Mouse (Mus musculus): ENCODE data around the gene Serinc1. TPM values are rescaled to one million over a fixed set of nuclear protein-coding genes. Genes with fewer than 3 reads are reported as not detected.
A peak's percentile ranks its signal among the peaks of the same experiment; 100 is the strongest.
"Not testable (repeated sequence)": the region's sequence is repeated elsewhere in the genome, so short reads cannot be mapped to it uniquely, and the experiment has no call there.

Gene Serinc1
- polyA plus RNA-seq, 1 experiment from 2014 or later = 105 TPM

DNA sequence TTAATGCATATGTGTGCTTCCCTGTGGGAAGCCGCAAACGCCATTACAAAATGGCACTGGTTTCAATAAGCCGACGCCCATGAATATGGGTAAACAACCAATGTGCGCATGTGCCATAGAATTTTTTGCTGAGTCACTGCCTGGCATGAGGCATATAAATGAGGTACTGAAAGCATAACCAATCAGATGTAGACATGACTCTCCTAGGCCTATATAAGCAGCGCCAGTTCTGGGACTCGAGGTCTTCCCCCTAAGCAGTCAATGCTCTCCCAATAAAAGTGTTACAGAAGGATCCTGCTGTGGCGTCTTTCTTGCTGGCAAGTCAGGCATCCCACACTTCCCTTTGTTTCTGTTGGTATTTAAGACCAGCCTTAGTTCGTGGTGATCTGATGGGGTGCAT is 11.6 kb upstream of the Serinc1 start:
- not testable (repeated sequence) for H3K27ac ChIP-seq (ENCODE audit: low read length); H3K9ac ChIP-seq (ENCODE audit: low read depth, low read length); ATAC-seq; H3K4me2 ChIP-seq (ENCODE audit: low read depth, low read length); H3K9me3 ChIP-seq (ENCODE audit: control insufficient read depth, low read length); H3K27me3 ChIP-seq (replicated peaks; ENCODE audit: control insufficient read depth, insufficient read depth, low read length); H3K4me1 ChIP-seq (ENCODE audit: control insufficient read depth, insufficient read depth, low read length); H3K36me3 ChIP-seq (ENCODE audit: control insufficient read depth, insufficient read depth, low read length); H3K4me3 ChIP-seq (ENCODE audit: low read length)
- WGBS = 88% methylated on average over 9 of the region's 9 CpGs

DNA sequence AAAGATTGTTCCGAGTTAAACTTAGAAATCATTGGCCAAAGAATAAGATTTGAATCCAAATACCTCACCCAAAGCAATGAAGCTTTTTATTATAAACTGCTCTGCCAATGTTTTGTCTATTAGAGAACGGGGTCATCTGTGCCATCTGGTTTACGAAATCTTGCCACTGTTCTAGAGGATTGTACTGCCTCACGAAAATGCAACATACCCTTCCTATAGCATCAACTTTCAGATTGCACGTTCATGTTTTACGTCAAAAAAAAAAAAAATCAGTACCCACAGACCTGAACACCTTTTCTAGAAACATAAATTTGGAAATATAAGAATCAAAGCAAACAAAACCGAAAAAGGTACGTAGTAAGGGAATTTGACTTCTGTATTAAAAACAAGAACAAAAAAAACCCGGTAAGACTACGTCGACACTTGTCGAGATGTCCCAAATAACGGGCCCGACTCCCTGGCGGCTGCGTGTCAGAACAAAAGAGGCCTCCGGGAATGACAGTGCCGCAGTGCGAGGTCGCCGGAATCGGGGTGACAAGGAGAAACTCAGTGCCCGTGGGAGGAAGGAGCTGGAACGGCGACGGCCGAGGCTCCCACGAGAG is 613 bp downstream of the Serinc1 start:
- Histone ChIP-seq H3K4me3 (ENCODE audit: low read length) (peak overlapping the region; percentile 94), H3K4me2 (ENCODE audit: low read depth, low read length) (peak overlapping the region; percentile 56), H3K9me3 (ENCODE audit: control insufficient read depth, low read length) (no peaks in the 10 kb centered on the region), H3K4me1 (ENCODE audit: control insufficient read depth, insufficient read depth, low read length) (peaks cover 5% of the 10 kb centered on the region; the same call in 1 of the 2 replicates), H3K9ac (ENCODE audit: low read depth, low read length) (peak overlapping the region; percentile 94), H3K27ac (ENCODE audit: low read length) (peak overlapping the region; percentile 93), H3K27me3 (replicated peaks; ENCODE audit: control insufficient read depth, insufficient read depth, low read length) (no peaks in the 10 kb centered on the region), H3K36me3 (ENCODE audit: control insufficient read depth, insufficient read depth, low read length) (no peaks in the 10 kb centered on the region)
- no peak for ATAC-seq
- WGBS = 2% methylated on average over 28 of the region's 28 CpGs

DNA sequence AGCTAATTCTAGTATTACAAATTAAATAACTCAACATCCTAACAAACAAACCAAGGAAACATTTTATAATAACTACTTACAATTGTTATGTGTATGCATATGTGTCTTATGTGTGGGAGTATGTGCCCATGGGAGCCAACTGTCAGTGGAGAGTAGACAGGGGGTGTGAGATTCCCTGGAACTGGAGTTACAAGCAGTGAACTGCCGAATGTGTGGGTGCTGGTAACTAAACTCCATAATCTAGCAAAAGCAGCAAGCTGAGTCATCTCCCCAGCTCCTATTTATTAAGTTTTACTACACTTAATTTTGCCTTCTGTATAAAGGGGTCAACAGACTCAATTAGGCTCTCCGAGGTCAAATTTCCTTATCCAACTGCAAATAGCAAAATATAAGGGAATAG is 1.3 kb downstream of the Serinc1 start:
- no peaks in the 10 kb centered on the region; the same call in 1 of the 2 replicates for H3K36me3 ChIP-seq (ENCODE audit: control insufficient read depth, insufficient read depth, low read length)
- peak overlapping the region; percentile 94 for H3K4me3 ChIP-seq (ENCODE audit: low read length)
- no peaks in the 10 kb centered on the region for H3K9me3 ChIP-seq (ENCODE audit: control insufficient read depth, low read length)
- no peaks in the 10 kb centered on the region for H3K27me3 ChIP-seq (replicated peaks; ENCODE audit: control insufficient read depth, insufficient read depth, low read length)
- 61% methylated on average over 2 of the region's 2 CpGs for WGBS
- peaks cover 5% of the 10 kb centered on the region; the same call in 1 of the 2 replicates for H3K4me1 ChIP-seq (ENCODE audit: control insufficient read depth, insufficient read depth, low read length)
- H3K9ac ChIP-seq (ENCODE audit: low read depth, low read length) = peak overlapping the region; percentile 37; the same call in 1 of the 2 replicates
- no peak for ATAC-seq
- peak overlapping the region; percentile 56 for H3K4me2 ChIP-seq (ENCODE audit: low read depth, low read length)
- H3K27ac ChIP-seq (ENCODE audit: low read length) = no peak overlapping the region

DNA sequence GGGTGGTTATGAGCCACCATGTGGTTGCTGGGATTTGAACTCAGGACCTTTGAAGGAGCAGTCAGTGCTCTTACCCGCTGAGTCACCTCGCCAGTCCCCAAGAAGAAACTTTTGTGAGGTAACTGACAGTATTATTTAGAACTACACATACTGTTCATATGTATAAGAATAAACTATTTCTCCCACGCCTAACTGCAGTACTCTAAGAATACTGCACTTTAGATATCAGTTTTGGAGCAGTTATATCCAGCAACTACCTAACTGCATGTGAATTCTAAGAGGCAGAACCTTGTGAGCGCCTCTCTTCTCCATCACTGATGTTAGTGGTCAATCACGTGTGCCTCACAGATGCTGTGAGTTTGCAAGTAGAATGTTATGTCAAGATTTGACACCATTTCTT is 5.9 kb downstream of the Serinc1 start:
- ATAC-seq = no peak
- Histone ChIP-seq H3K36me3 (ENCODE audit: control insufficient read depth, insufficient read depth, low read length) (peaks cover 11% of the 10 kb centered on the region), H3K9ac (ENCODE audit: low read depth, low read length) (no peak overlapping the region), H3K4me3 (ENCODE audit: low read length) (no peak overlapping the region), H3K27ac (ENCODE audit: low read length) (no peak overlapping the region), H3K27me3 (replicated peaks; ENCODE audit: control insufficient read depth, insufficient read depth, low read length) (no peaks in the 10 kb centered on the region), H3K9me3 (ENCODE audit: control insufficient read depth, low read length) (no peaks in the 10 kb centered on the region), H3K4me1 (ENCODE audit: control insufficient read depth, insufficient read depth, low read length) (peaks cover 5% of the 10 kb centered on the region; the same call in 1 of the 2 replicates), H3K4me2 (ENCODE audit: low read depth, low read length) (no peak overlapping the region)
- 92% methylated on average over 5 of the region's 5 CpGs for WGBS

DNA sequence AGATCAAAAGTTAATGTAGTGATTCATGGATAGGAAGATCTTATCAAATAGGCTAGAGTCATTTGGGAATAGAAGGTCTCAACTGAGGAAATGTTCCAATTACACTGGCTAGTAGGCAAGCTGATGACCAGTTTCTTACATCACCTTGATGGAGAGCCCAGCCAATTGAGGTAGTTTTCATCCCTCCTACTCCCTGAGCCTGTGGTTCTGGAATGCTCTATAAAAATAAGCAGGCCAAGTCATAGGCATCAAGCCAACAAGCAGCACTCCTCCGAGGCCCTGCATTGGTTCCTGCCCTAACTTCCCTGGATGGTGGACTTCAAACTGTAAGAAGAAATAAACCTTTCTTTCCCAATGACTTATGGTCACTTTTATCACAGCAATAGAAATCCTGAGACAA is 17.1 kb downstream of the Serinc1 start:
- no peak for ATAC-seq
- no peak overlapping the region for H3K4me2 ChIP-seq (ENCODE audit: low read depth, low read length)
- H3K27me3 ChIP-seq (replicated peaks; ENCODE audit: control insufficient read depth, insufficient read depth, low read length) = no peaks in the 10 kb centered on the region
- no peak overlapping the region for H3K27ac ChIP-seq (ENCODE audit: low read length)
- WGBS = 73% methylated on average over 1 of the region's 1 CpGs
- no peaks in the 10 kb centered on the region for H3K4me1 ChIP-seq (ENCODE audit: control insufficient read depth, insufficient read depth, low read length)
- H3K4me3 ChIP-seq (ENCODE audit: low read length) = no peak overlapping the region
- H3K9me3 ChIP-seq (ENCODE audit: control insufficient read depth, low read length) = no peaks in the 10 kb centered on the region
- H3K9ac ChIP-seq (ENCODE audit: low read depth, low read length) = no peak overlapping the region
- peaks cover 17% of the 10 kb centered on the region for H3K36me3 ChIP-seq (ENCODE audit: control insufficient read depth, insufficient read depth, low read length)

DNA sequence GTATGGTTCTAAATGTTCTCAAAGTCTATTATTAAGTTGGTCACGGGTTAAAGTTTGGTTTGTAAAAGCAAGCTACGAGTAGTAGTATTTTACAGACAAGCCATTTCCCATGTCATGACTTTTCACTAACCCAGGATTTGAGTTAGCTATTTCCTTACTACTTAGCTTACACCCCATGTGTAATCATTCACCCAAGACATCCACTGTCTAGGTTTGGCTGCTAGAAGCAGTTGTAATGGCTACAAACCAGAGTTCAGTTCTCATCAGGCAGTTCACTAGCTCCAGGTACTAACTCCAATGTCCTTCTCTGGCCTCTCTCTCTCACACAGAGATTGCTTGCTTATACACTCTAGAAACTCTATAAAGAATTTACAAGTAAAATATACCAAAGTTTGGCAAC is 17.7 kb downstream of the Serinc1 start:
- peaks cover 17% of the 10 kb centered on the region for H3K36me3 ChIP-seq (ENCODE audit: control insufficient read depth, insufficient read depth, low read length)
- H3K9ac ChIP-seq (ENCODE audit: low read depth, low read length) = no peak overlapping the region
- H3K4me3 ChIP-seq (ENCODE audit: low read length) = no peak overlapping the region
- no peaks in the 10 kb centered on the region for H3K9me3 ChIP-seq (ENCODE audit: control insufficient read depth, low read length)
- WGBS = 98% methylated on average over 2 of the region's 2 CpGs
- ATAC-seq = no peak
- H3K4me1 ChIP-seq (ENCODE audit: control insufficient read depth, insufficient read depth, low read length) = no peaks in the 10 kb centered on the region
- H3K27me3 ChIP-seq (replicated peaks; ENCODE audit: control insufficient read depth, insufficient read depth, low read length) = no peaks in the 10 kb centered on the region
- H3K4me2 ChIP-seq (ENCODE audit: low read depth, low read length) = no peak overlapping the region
- no peak overlapping the region for H3K27ac ChIP-seq (ENCODE audit: low read length)

DNA sequence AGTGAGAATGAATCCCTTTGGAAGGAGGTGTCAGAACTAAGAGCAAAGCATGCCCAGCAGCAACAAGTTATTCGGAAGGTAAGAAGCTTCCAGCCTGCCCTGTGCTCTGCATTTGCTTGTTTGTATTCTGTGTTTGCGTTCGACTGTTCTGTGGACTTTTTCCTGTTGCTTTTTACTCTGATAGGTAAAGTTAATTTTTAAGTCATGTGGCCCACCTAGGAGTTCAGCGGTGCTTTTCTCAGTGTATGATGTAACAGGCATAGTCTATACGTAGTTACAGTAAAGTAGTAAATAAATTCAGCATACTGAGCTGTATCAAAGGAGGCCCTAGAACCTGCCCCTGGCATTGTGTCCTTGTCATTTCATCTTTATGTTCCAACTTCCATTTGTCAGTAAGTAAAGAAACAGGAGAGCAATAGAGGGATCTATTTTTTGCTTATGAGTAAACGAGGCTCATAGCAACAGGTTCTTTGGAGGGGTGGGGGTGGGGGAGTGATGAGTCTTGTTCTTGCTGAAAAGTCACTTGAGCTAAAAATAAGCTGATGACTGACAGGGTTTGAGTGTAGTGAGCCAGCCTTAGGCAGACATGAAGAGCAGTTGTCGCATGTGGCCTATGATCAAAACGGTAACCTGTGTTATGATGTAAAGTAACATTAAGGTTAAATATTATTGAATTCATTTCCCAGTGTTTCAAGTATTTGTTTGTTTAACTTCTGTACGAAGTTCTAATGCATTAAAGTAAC is 32.7 kb downstream of the Serinc1 start:
- no peak overlapping the region for H3K4me3 ChIP-seq (ENCODE audit: low read length)
- no peaks in the 10 kb centered on the region for H3K4me1 ChIP-seq (ENCODE audit: control insufficient read depth, insufficient read depth, low read length)
- no peak overlapping the region for H3K27ac ChIP-seq (ENCODE audit: low read length)
- no peaks in the 10 kb centered on the region for H3K36me3 ChIP-seq (ENCODE audit: control insufficient read depth, insufficient read depth, low read length)
- WGBS = 70% methylated on average over 9 of the region's 9 CpGs
- H3K9ac ChIP-seq (ENCODE audit: low read depth, low read length) = no peak overlapping the region
- ATAC-seq = no peak; the same call in 1 of the 2 replicates
- H3K9me3 ChIP-seq (ENCODE audit: control insufficient read depth, low read length) = no peaks in the 10 kb centered on the region
- H3K4me2 ChIP-seq (ENCODE audit: low read depth, low read length) = no peak overlapping the region
- no peaks in the 10 kb centered on the region for H3K27me3 ChIP-seq (replicated peaks; ENCODE audit: control insufficient read depth, insufficient read depth, low read length)

DNA sequence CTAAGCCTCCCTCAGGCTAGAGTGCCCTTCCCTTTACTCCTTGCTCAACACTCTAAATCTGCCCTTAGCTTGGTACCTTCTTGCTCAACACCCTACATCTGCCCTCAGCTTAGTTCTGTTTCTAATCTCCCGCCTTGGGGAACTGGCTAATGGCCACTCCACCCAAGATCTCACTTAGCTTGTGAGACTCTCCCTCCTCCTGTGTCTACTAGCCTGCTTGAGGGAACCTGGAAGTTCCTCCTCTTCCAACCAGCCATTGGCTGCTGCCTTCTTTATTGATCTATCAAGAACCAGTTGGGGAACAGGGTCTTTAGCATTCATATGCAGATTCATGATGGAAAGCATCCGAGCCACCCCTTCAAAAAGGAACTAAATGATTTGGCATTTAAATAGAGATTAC is 40.3 kb downstream of the Serinc1 start:
- peaks cover 2% of the 10 kb centered on the region; the same call in 1 of the 2 replicates for H3K4me1 ChIP-seq (ENCODE audit: control insufficient read depth, insufficient read depth, low read length)
- no peaks in the 10 kb centered on the region for H3K27me3 ChIP-seq (replicated peaks; ENCODE audit: control insufficient read depth, insufficient read depth, low read length)
- ATAC-seq = no peak
- WGBS = 90% methylated on average over 2 of the region's 2 CpGs
- no peaks in the 10 kb centered on the region for H3K36me3 ChIP-seq (ENCODE audit: control insufficient read depth, insufficient read depth, low read length)
- H3K4me3 ChIP-seq (ENCODE audit: low read length) = no peak overlapping the region
- H3K4me2 ChIP-seq (ENCODE audit: low read depth, low read length) = no peak overlapping the region
- H3K9me3 ChIP-seq (ENCODE audit: control insufficient read depth, low read length) = no peaks in the 10 kb centered on the region
- H3K9ac ChIP-seq (ENCODE audit: low read depth, low read length) = no peak overlapping the region
- no peak overlapping the region for H3K27ac ChIP-seq (ENCODE audit: low read length)

DNA sequence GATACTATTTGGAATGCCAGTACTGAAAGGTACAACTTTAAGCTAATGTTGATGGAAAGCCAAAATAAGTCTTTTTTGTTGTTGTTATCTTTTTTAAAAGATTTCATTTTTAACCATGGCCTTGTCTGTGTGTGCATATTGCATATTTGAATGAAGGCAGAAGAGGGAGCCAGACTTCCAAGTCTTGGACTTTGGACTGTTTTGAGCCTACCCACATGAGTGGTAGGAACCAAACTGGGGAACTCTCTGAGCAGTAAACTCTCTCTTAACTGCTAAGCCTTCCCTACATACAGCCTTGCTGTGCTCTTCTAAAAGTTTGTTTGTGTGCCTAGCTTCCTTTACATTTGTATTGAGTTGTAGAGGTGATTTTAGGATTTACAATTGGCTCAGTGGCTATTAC is 43.7 kb downstream of the Serinc1 start:
- peaks cover 2% of the 10 kb centered on the region; the same call in 1 of the 2 replicates for H3K4me1 ChIP-seq (ENCODE audit: control insufficient read depth, insufficient read depth, low read length)
- H3K9me3 ChIP-seq (ENCODE audit: control insufficient read depth, low read length) = no peaks in the 10 kb centered on the region
- H3K9ac ChIP-seq (ENCODE audit: low read depth, low read length) = no peak overlapping the region
- H3K4me2 ChIP-seq (ENCODE audit: low read depth, low read length) = no peak overlapping the region
- no peaks in the 10 kb centered on the region for H3K27me3 ChIP-seq (replicated peaks; ENCODE audit: control insufficient read depth, insufficient read depth, low read length)
- no peak overlapping the region for H3K27ac ChIP-seq (ENCODE audit: low read length)
- ATAC-seq = no peak
- no peaks in the 10 kb centered on the region for H3K36me3 ChIP-seq (ENCODE audit: control insufficient read depth, insufficient read depth, low read length)
- H3K4me3 ChIP-seq (ENCODE audit: low read length) = no peak overlapping the region

All from intestine, embryonic 16.5 days (tissue).